Mouse (Mus musculus) G1E (cell line): ENCODE results near the gene Rtn4rl1.

Experiments
- CTCF ChIP-seq: IDR thresholded peaks from 2 replicates; pipeline ENCODE4 v1.5.1; 2012; ENCODE audit warnings: low read depth, low read length, inconsistent platforms, mixed read lengths
- GATA1 ChIP-seq: IDR thresholded peaks from 2 replicates; pipeline ENCODE4 v1.6.1; 2012; ENCODE audit warnings: borderline replicate concordance, low read length, inconsistent platforms, mixed read lengths
- GATA2 ChIP-seq: IDR thresholded peaks from 2 replicates; pipeline ENCODE4 v1.6.1; 2012; ENCODE audit warnings: low read depth, low read length, inconsistent platforms, borderline replicate concordance
- POLR2AphosphoS5 ChIP-seq: IDR thresholded peaks from 2 replicates; pipeline ENCODE4 v1.6.1; 2012; ENCODE audit warnings: low read depth, low read length, inconsistent platforms; ENCODE audit not compliant: insufficient replicate concordance
- TAL1 ChIP-seq: conservative IDR thresholded peaks from 2 replicates; pipeline ENCODE4 v1.6.1; 2012; ENCODE audit warnings: low read depth, low read length, inconsistent platforms, mixed read lengths

DNA sequence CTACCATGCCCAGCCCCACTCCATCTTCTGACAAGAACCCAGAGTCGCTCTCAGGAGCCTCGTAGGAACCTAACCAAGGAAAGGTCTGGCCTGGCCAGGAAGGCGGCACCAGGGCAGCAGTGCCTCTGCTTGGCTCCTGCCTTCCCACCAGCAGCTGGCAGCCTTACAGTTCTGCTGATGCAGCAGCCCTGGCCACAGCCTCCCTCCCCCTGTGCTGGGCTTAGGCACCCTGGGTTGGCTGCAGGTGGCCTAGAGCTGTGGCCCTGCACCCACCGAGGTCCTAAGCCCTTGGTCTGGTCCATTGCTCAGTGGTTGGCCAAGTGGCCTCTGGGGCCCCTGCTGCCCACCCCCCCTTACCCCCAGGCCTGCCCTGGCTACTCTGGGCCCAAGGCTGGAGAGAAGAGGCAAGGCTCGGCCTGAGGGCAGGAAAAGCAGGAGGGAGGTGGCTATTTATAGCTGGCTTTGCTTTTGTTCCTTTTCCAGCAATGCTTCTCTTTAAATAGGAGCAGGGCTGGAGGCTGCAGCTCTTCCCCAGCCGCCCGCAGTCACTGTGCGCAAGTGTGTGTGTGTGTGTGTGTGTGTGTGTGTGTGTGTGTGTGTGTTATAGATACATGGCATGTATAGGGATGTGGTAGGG, 18.6 kb downstream of the Rtn4rl1 start:
- no peak for TF ChIP-seq CTCF
- no peak for TF ChIP-seq GATA1
- TF ChIP-seq TAL1 = no peak
- no peak for TF ChIP-seq GATA2
- no peak for TF ChIP-seq POLR2AphosphoS5
